Mouse (Mus musculus) small intestine, adult 2 months (tissue): Measurements from ENCODE around the gene Syvn1.

ENCODE experiments used
- CTCF ChIP-seq: fragments of 200-500 bp; IDR thresholded peaks from 2 replicates; pipeline ENCODE4 v1.5.1; 2012; ENCODE audit warnings: low read depth, mild to moderate bottlenecking, control low read depth, inconsistent platforms, low read length, moderate library complexity, mixed read lengths; ENCODE audit not compliant: insufficient replicate concordance, insufficient read length; ENCODE audit errors: extremely low read depth
- POLR2A ChIP-seq: fragments of 200-500 bp; IDR thresholded peaks from 2 replicates; pipeline ENCODE4 v1.6.1; 2012; ENCODE audit warnings: low read depth, mild to moderate bottlenecking, control low read depth, inconsistent platforms, low read length, moderate library complexity

- no peak for TF ChIP-seq CTCF
- 0 out of 2 replicates have a peak, but pooled peaks have one; percentile 3 for TF ChIP-seq POLR2A
These were observed 39.1 kb downstream of the Syvn1 start for GRCm38 (mm10) chr19:6085417-6085879.
